Mouse (Mus musculus) limb, embryonic 12.5 days (tissue): ENCODE results near the gene Ceacam15. TPM values are rescaled to one million over a fixed set of nuclear protein-coding genes. Genes with fewer than 3 reads are reported as not detected.
"Not testable (repeated sequence)": the region's sequence is repeated elsewhere in the genome, so short reads cannot be mapped to it uniquely, and the experiment has no call there.

Experiments used
- ATAC-seq: fragments of 200-750 bp; cut with Nextera tagmentation; 2 replicates; pipeline ENCODE4 v1.8.0; 2017; ENCODE audit warnings: low read depth, moderate TSS enrichment; ENCODE audit not compliant: insufficient number of reproducible peaks, insufficient read depth, low FRiP score, low TSS enrichment
- H3K27ac ChIP-seq: fragments of 300-500 bp; sonication (generic); 2 replicates; pipeline ENCODE4 v1.5.1; 2016; ENCODE audit warnings: mild to moderate bottlenecking, moderate library complexity
- H3K27me3 ChIP-seq: fragments of 300-500 bp; sonication (generic); 2 replicates; pipeline ENCODE4 v1.6.1; 2016; ENCODE audit warnings: mild to moderate bottlenecking, moderate library complexity
- H3K36me3 ChIP-seq: fragments of 300-500 bp; sonication (generic); 2 replicates; pipeline ENCODE4 v1.6.1; 2016; ENCODE audit warnings: mild to moderate bottlenecking, moderate library complexity
- H3K4me1 ChIP-seq: fragments of 300-500 bp; sonication (generic); replicated peaks from 2 replicates; pipeline ENCODE4 v1.6.1; 2016
- H3K4me2 ChIP-seq: fragments of 300-500 bp; sonication (generic); 2 replicates; pipeline ENCODE4 v1.6.1; 2016; ENCODE audit warnings: mild to moderate bottlenecking, moderate library complexity
- H3K4me3 ChIP-seq: fragments of 300-500 bp; sonication (generic); replicated peaks from 2 replicates; pipeline ENCODE4 v1.5.1; 2016; ENCODE audit warnings: mild to moderate bottlenecking
- H3K9ac ChIP-seq: fragments of 300-500 bp; sonication (generic); replicated peaks from 2 replicates; pipeline ENCODE4 v1.6.1; 2016; ENCODE audit warnings: mild to moderate bottlenecking, moderate library complexity
- H3K9me3 ChIP-seq: fragments of 300-500 bp; sonication (generic); 2 replicates; pipeline ENCODE4 v1.6.1; 2016; ENCODE audit warnings: mild to moderate bottlenecking, moderate library complexity
- WGBS: fragments of 180-500 bp; shearing (Covaris S2); methylation state at CpG from one replicate; pipeline ENCODE4 v1.1.7; 2016; 5-methylcytosine and 5-hydroxymethylcytosine counted together
- polyA plus RNA-seq: library from polyadenylated mRNA; unstranded; fragments of >200 nt; fragmentation: Nextera tagmentation; extraction: Ambion mirVana; gene quantifications from 2 replicates; pipeline ENCODE4 v1.2.1, GENCODE M21; 2016

Gene Ceacam15
- polyA plus RNA-seq, 1 experiment from 2014 or later, result not detected

- no peak for ATAC-seq
- Histone ChIP-seq H3K4me1 (no peaks in the 10 kb centered on the region), H3K4me3 (no peak overlapping the region), H3K36me3 (no peaks in the 10 kb centered on the region), H3K27ac (no peak overlapping the region), H3K4me2 (no peak overlapping the region), H3K9me3 (peaks cover 11% of the 10 kb centered on the region; the same call in 1 of the 2 replicates), H3K27me3 (no peaks in the 10 kb centered on the region), H3K9ac (no peak overlapping the region)
- 68% methylated on average over 5 of the region's 5 CpGs for WGBS
Measured at GRCm38 (mm10) chr7:16689196-16689595, 13.7 kb upstream of the Ceacam15 start.

GRCm38 (mm10) chr7:16680194-16680593 is 4.7 kb upstream of the Ceacam15 start:
- not testable (repeated sequence) for H3K27ac ChIP-seq, H3K9ac ChIP-seq, H3K9me3 ChIP-seq, H3K4me1 ChIP-seq, H3K27me3 ChIP-seq, H3K4me3 ChIP-seq, ATAC-seq, H3K36me3 ChIP-seq, H3K4me2 ChIP-seq
- 44% methylated on average over 3 of the region's 3 CpGs for WGBS

GRCm38 (mm10) chr7:16674699-16675098 is 806 bp downstream of the Ceacam15 start:
- not testable (repeated sequence) for H3K36me3 ChIP-seq, H3K4me2 ChIP-seq, H3K27ac ChIP-seq, H3K9me3 ChIP-seq, H3K9ac ChIP-seq, H3K4me3 ChIP-seq, H3K27me3 ChIP-seq, ATAC-seq, H3K4me1 ChIP-seq
- WGBS, result 43% methylated on average over 5 of the region's 5 CpGs

- ATAC-seq, result no peak
- no peaks in the 10 kb centered on the region for H3K9me3 ChIP-seq
- no peak overlapping the region for H3K4me2 ChIP-seq
- H3K27ac ChIP-seq, result no peak overlapping the region
- H3K36me3 ChIP-seq, result no peaks in the 10 kb centered on the region
- no peaks in the 10 kb centered on the region for H3K4me1 ChIP-seq
- no peaks in the 10 kb centered on the region for H3K27me3 ChIP-seq
- H3K4me3 ChIP-seq, result no peak overlapping the region
- H3K9ac ChIP-seq, result no peak overlapping the region
- 63% methylated on average over 1 of the region's 1 CpGs for WGBS
Measured at GRCm38 (mm10) chr7:16673823-16674222, 1.7 kb downstream of the Ceacam15 start.

GRCm38 (mm10) chr7:16668331-16668930 is 7.1 kb downstream of the Ceacam15 start:
- not testable (repeated sequence) for H3K4me2 ChIP-seq, H3K27ac ChIP-seq, ATAC-seq, H3K27me3 ChIP-seq, H3K9ac ChIP-seq, H3K9me3 ChIP-seq, H3K4me1 ChIP-seq, H3K4me3 ChIP-seq, H3K36me3 ChIP-seq
- WGBS, result 89% methylated on average over 5 of the region's 5 CpGs

GRCm38 (mm10) chr7:16644260-16644659 is 31.2 kb downstream of the Ceacam15 start:
- no peak overlapping the region for H3K4me3 ChIP-seq
- H3K36me3 ChIP-seq, result no peaks in the 10 kb centered on the region
- H3K27ac ChIP-seq, result no peak overlapping the region
- 82% methylated on average over 12 of the region's 12 CpGs for WGBS
- ATAC-seq, result no peak
- H3K9ac ChIP-seq, result no peak overlapping the region
- no peak overlapping the region for H3K4me2 ChIP-seq
- H3K9me3 ChIP-seq, result no peaks in the 10 kb centered on the region
- no peaks in the 10 kb centered on the region for H3K27me3 ChIP-seq
- H3K4me1 ChIP-seq, result no peaks in the 10 kb centered on the region

GRCm38 (mm10) chr7:16643106-16643505 is 32.4 kb downstream of the Ceacam15 start:
- H3K4me1 ChIP-seq, H3K27ac ChIP-seq, H3K36me3 ChIP-seq, H3K4me2 ChIP-seq, H3K27me3 ChIP-seq, H3K4me3 ChIP-seq, H3K9me3 ChIP-seq, H3K9ac ChIP-seq, ATAC-seq: not testable (repeated sequence)
- WGBS, result 53% methylated on average over 3 of the region's 4 CpGs

- Histone ChIP-seq H3K27me3 (peaks cover 2% of the 10 kb centered on the region; the same call in 1 of the 2 replicates), H3K9ac (no peak overlapping the region), H3K4me1 (no peaks in the 10 kb centered on the region), H3K4me3 (no peak overlapping the region), H3K4me2 (no peak overlapping the region), H3K9me3 (no peaks in the 10 kb centered on the region), H3K36me3 (no peaks in the 10 kb centered on the region), H3K27ac (no peak overlapping the region)
- ATAC-seq, result no peak
- 78% methylated on average over 3 of the region's 3 CpGs for WGBS
Measured at GRCm38 (mm10) chr7:16639028-16639427, 36.5 kb downstream of the Ceacam15 start.

- H3K27me3 ChIP-seq, result peaks cover 2% of the 10 kb centered on the region; the same call in 1 of the 2 replicates
- no peak overlapping the region for H3K27ac ChIP-seq
- no peak overlapping the region for H3K9ac ChIP-seq
- WGBS, result 57% methylated on average over 3 of the region's 3 CpGs
- H3K4me3 ChIP-seq, result no peak overlapping the region
- no peak for ATAC-seq
- H3K36me3 ChIP-seq, result no peaks in the 10 kb centered on the region
- H3K4me1 ChIP-seq, result no peaks in the 10 kb centered on the region
- H3K4me2 ChIP-seq, result no peak overlapping the region
- no peaks in the 10 kb centered on the region for H3K9me3 ChIP-seq
Measured at GRCm38 (mm10) chr7:16635116-16635515, 40.4 kb downstream of the Ceacam15 start.

GRCm38 (mm10) chr7:16633913-16634312 is 41.6 kb downstream of the Ceacam15 start:
- ATAC-seq, H3K4me1 ChIP-seq, H3K4me2 ChIP-seq, H3K9ac ChIP-seq, H3K4me3 ChIP-seq, H3K9me3 ChIP-seq, H3K36me3 ChIP-seq, H3K27me3 ChIP-seq, H3K27ac ChIP-seq: not testable (repeated sequence)
- 17% methylated on average over 10 of the region's 10 CpGs for WGBS

GRCm38 (mm10) chr7:16631932-16632331 is 43.6 kb downstream of the Ceacam15 start:
- ATAC-seq, result no peak

GRCm38 (mm10) chr7:16631025-16631424 is 44.5 kb downstream of the Ceacam15 start:
- Histone ChIP-seq H3K4me2 (no peak overlapping the region), H3K4me3 (no peak overlapping the region), H3K9me3 (no peaks in the 10 kb centered on the region), H3K27ac (no peak overlapping the region), H3K4me1 (no peaks in the 10 kb centered on the region), H3K36me3 (no peaks in the 10 kb centered on the region), H3K27me3 (peaks cover 2% of the 10 kb centered on the region; the same call in 1 of the 2 replicates), H3K9ac (no peak overlapping the region)
- WGBS, result 63% methylated on average over 4 of the region's 4 CpGs
- ATAC-seq, result no peak

More at GRCm38 (mm10) chr7:16631932-16632331, 43.6 kb downstream of the Ceacam15 start:
- Histone ChIP-seq H3K4me2 (no peak overlapping the region), H3K4me1 (no peaks in the 10 kb centered on the region), H3K27me3 (peaks cover 2% of the 10 kb centered on the region; the same call in 1 of the 2 replicates), H3K27ac (no peak overlapping the region), H3K9me3 (no peaks in the 10 kb centered on the region), H3K36me3 (no peaks in the 10 kb centered on the region), H3K9ac (no peak overlapping the region), H3K4me3 (no peak overlapping the region)
- 68% methylated on average over 4 of the region's 4 CpGs for WGBS
